Mouse (Mus musculus) liver, embryonic 14.5 days (tissue): ENCODE results near the gene R3hdm2.

Source experiments
- CTCF ChIP-seq: IDR thresholded peaks from 2 replicates; pipeline ENCODE4 v1.5.1; 2016; ENCODE audit warnings: antibody characterized with exemption, low read depth, control low read depth
- EP300 ChIP-seq: IDR thresholded peaks from 2 replicates; pipeline ENCODE4 v1.6.1; 2016; ENCODE audit warnings: antibody characterized with exemption, low read depth

- TF ChIP-seq EP300 (no peak), CTCF (no peak)
Observed at GRCm38 (mm10) chr10:127542084-127542483, 162.0 kb downstream of the R3hdm2 start.
